Mouse (Mus musculus): Measurements from ENCODE around the gene Tmem199.

DNA sequence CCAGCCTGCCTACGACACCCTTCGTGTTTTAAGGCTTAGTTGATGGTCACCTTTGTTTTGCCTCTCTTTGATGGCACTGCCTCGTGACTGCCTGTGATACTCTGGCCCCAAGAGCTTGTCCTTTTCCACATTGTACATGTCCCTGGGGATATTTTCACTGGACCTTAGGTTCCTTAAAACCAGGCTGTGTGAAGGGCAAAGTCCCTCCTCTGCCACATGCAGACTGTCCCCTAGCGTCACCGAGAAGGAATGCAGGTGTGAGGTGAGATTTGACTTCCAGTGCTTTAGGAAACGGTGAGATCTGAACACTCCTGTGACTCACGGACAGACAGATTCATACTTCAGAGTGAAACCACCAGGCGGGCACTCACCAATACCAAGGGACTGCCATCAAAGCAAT lies 45.3 kb upstream of the Tmem199 start:
- TF ChIP-seq ZNF384 (IDR thresholded peaks at IDR 0.05; ENCODE audit: low read depth, low read length) (no peak), ZC3H11A (IDR thresholded peaks at IDR 0.05; ENCODE audit: borderline replicate concordance, low read depth, low read length) (no peak)
